ENCODE assay signal across 10 mouse cellular contexts in genomic region chr2:92187061-92187460, GRCm38 (mm10).
DNase-seq lines count a peak whose midpoint lies in the region; ATAC-seq lines count a peak whose summit lies in the region.
"Had no signal": no experiment of that assay in that cellular context is flagged by ENCODE, and none has a peak within 500 bp of the region (broad histone marks: within the 10 kb centered on the region; RNA-seq: fewer than 3 reads in every experiment).

No protein-coding gene starts in this region.

- no peak overlapping the region for H3K4me3 ChIP-seq in heart, embryonic 11.5 days (ENCODE audit: low read depth, low read length)
- peak overlapping the region; percentile 19 for H3K4me3 ChIP-seq in forebrain, embryonic 12.5 days (replicated peaks)
- peak overlapping the region; percentile 80 for H3K4me3 ChIP-seq in midbrain, embryonic 10.5 days

- no peaks in the 10 kb centered on the region for H3K9me3 ChIP-seq in heart, embryonic 11.5 days (replicated peaks; ENCODE audit: control insufficient read depth, low read length)
- no peaks in the 10 kb centered on the region for H3K9me3 ChIP-seq in forebrain, embryonic 12.5 days
- H3K9me3 ChIP-seq in midbrain, embryonic 10.5 days (replicated peaks): no peaks in the 10 kb centered on the region

- H3K27me3 ChIP-seq in heart, embryonic 11.5 days (ENCODE audit: control insufficient read depth, insufficient read depth, low read length): no peaks in the 10 kb centered on the region
- H3K27me3 ChIP-seq in forebrain, embryonic 12.5 days: no peaks in the 10 kb centered on the region
- H3K27me3 ChIP-seq in midbrain, embryonic 10.5 days (ENCODE audit: low read depth, poor library complexity, severe bottlenecking): no peaks in the 10 kb centered on the region

- ATAC-seq in heart, embryonic 11.5 days (replicated peaks; ENCODE audit: insufficient number of reproducible peaks, low FRiP score, low TSS enrichment): no peak
- no peak for ATAC-seq in forebrain, embryonic 12.5 days (ENCODE audit: low FRiP score)

- 0 out of 2 replicates have a peak overlapping the region, but pooled peaks have one; percentile 84 for H3K4me2 ChIP-seq in heart, embryonic 11.5 days
- peak overlapping the region; percentile 84 for H3K4me2 ChIP-seq in forebrain, embryonic 12.5 days

- no peaks in the 10 kb centered on the region for H3K36me3 ChIP-seq in heart, embryonic 11.5 days (ENCODE audit: control insufficient read depth, insufficient read depth, low read length)
- 0 out of 2 replicates have a peak, but pooled peaks cover 3% of the 10 kb centered on the region for H3K36me3 ChIP-seq in forebrain, embryonic 12.5 days (replicated peaks)
- no peaks in the 10 kb centered on the region for H3K36me3 ChIP-seq in midbrain, embryonic 10.5 days

- H3K4me1 ChIP-seq in heart, embryonic 11.5 days (ENCODE audit: control insufficient read depth, insufficient read depth, low read length): peaks cover 17% of the 10 kb centered on the region
- H3K4me1 ChIP-seq in forebrain, embryonic 12.5 days: peaks cover 43% of the 10 kb centered on the region
- peaks cover 54% of the 10 kb centered on the region for H3K4me1 ChIP-seq in midbrain, embryonic 10.5 days

- DNase-seq in heart, postnatal 14 days: no peak
- DNase-seq in 416B (ENCODE audit: low read depth): peak; percentile 64
- no peak for DNase-seq in midbrain, embryonic 10.5 days (ENCODE audit: low spot score)
- DNase-seq in cerebellum, adult 11-12 months: no peak
- no peak for DNase-seq in spleen, postnatal 36 days (ENCODE audit: low spot score in 2 of 2)
- DNase-seq in layer of hippocampus, postnatal 25 days (ENCODE audit: extremely low spot score in 1 of 2, low spot score in 1 of 2): no peak
- DNase-seq: cerebellum, adult 18-20 months; layer of hippocampus, postnatal 36 days had no signal

- no peak overlapping the region for H3K27ac ChIP-seq in heart, embryonic 11.5 days (ENCODE audit: low read depth, low read length)
- H3K27ac ChIP-seq in forebrain, embryonic 12.5 days: no peak overlapping the region
- no peak overlapping the region for H3K27ac ChIP-seq in midbrain, embryonic 10.5 days (replicated peaks)

- intact Hi-C loops in heart, postnatal 14 days (cut with DNase I): no loop called here

- H3K9ac ChIP-seq in heart, embryonic 11.5 days (ENCODE audit: low read depth, low read length): no peak overlapping the region
- H3K9ac ChIP-seq in forebrain, embryonic 12.5 days: no peak overlapping the region

- 74% methylated on average over 6 of the region's 6 CpGs for WGBS in heart, embryonic 11.5 days (ENCODE audit: insufficient replicate concordance)
- WGBS in forebrain, embryonic 12.5 days: 62% methylated on average over 6 of the region's 6 CpGs
- WGBS in midbrain, embryonic 10.5 days: 74% methylated on average over 6 of the region's 6 CpGs
